Mouse (Mus musculus) forebrain, embryonic 15.5 days (tissue): ENCODE measurements around the gene AI413582. TPM values are rescaled to one million over a fixed set of nuclear protein-coding genes. Genes with fewer than 3 reads are reported as not detected.

Source experiments
- ATAC-seq: fragments of 200-750 bp; cut with Nextera tagmentation; replicated peaks from 2 replicates; pipeline ENCODE4 v1.8.0; 2017; ENCODE audit warnings: mild to moderate bottlenecking, moderate TSS enrichment, moderate library complexity
- H3K27ac ChIP-seq: fragments of 300-500 bp; sonication (generic); replicated peaks from 2 replicates; pipeline ENCODE4 v1.5.1; 2015; ENCODE audit warnings: mild to moderate bottlenecking, inconsistent platforms
- H3K27me3 ChIP-seq: fragments of 300-500 bp; sonication (generic); 2 replicates; pipeline ENCODE4 v1.6.1; 2015; ENCODE audit warnings: inconsistent platforms
- H3K36me3 ChIP-seq: fragments of 300-500 bp; sonication (generic); 2 replicates; pipeline ENCODE4 v1.6.1; 2015; ENCODE audit warnings: mild to moderate bottlenecking, inconsistent platforms
- H3K4me1 ChIP-seq: fragments of 300-500 bp; sonication (generic); 2 replicates; pipeline ENCODE4 v1.6.1; 2015; ENCODE audit warnings: inconsistent platforms
- H3K4me2 ChIP-seq: fragments of 300-500 bp; sonication (generic); replicated peaks from 2 replicates; pipeline ENCODE4 v1.6.1; 2015; ENCODE audit warnings: mild to moderate bottlenecking, inconsistent platforms
- H3K4me3 ChIP-seq: fragments of 300-500 bp; sonication (generic); 2 replicates; pipeline ENCODE4 v1.5.1; 2015; ENCODE audit warnings: mild to moderate bottlenecking, inconsistent platforms
- H3K9ac ChIP-seq: fragments of 300-500 bp; sonication (generic); replicated peaks from 2 replicates; pipeline ENCODE4 v1.6.1; 2015; ENCODE audit warnings: mild to moderate bottlenecking, inconsistent platforms
- H3K9me3 ChIP-seq: fragments of 300-500 bp; sonication (generic); 2 replicates; pipeline ENCODE4 v1.6.1; 2016; ENCODE audit warnings: inconsistent platforms
- WGBS: fragments of 180-500 bp; shearing (Covaris S2); methylation state at CpG from one replicate; pipeline ENCODE4 v1.1.7; 2015; ENCODE audit warnings: mixed read lengths; 5-methylcytosine and 5-hydroxymethylcytosine counted together
- polyA plus RNA-seq: library from polyadenylated mRNA; unstranded; fragments of >200 nt; fragmentation: Nextera tagmentation; extraction: Ambion mirVana; gene quantifications from 2 replicates; pipeline ENCODE4 v1.2.1, GENCODE M21; 2015

Gene AI413582
- polyA plus RNA-seq, 1 experiment from 2014 or later: 34.8 TPM

GRCm38 (mm10) chr17:27576056-27576455 lies 10.5 kb upstream of the AI413582 start:
- H3K27ac ChIP-seq: no peak overlapping the region
- no peak overlapping the region for H3K9ac ChIP-seq
- H3K9me3 ChIP-seq: no peaks in the 10 kb centered on the region
- H3K4me1 ChIP-seq: peaks cover 14% of the 10 kb centered on the region
- ATAC-seq: no peak
- no peak overlapping the region for H3K4me3 ChIP-seq
- H3K4me2 ChIP-seq: no peak overlapping the region
- WGBS: 90% methylated on average over 7 of the region's 7 CpGs
- peaks cover 44% of the 10 kb centered on the region for H3K36me3 ChIP-seq
- no peaks in the 10 kb centered on the region for H3K27me3 ChIP-seq

GRCm38 (mm10) chr17:27575116-27575776 lies 9.7 kb upstream of the AI413582 start:
- WGBS: 81% methylated on average over 10 of the region's 10 CpGs
- H3K27me3 ChIP-seq: no peaks in the 10 kb centered on the region
- H3K4me2 ChIP-seq: no peak overlapping the region
- H3K27ac ChIP-seq: peak overlapping the region; percentile 24
- no peaks in the 10 kb centered on the region for H3K9me3 ChIP-seq
- no peak overlapping the region for H3K9ac ChIP-seq
- H3K4me1 ChIP-seq: peaks cover 14% of the 10 kb centered on the region
- peaks cover 35% of the 10 kb centered on the region for H3K36me3 ChIP-seq
- no peak for ATAC-seq
- no peak overlapping the region for H3K4me3 ChIP-seq

- no peak overlapping the region for H3K4me2 ChIP-seq
- WGBS: 82% methylated on average over 16 of the region's 16 CpGs
- no peaks in the 10 kb centered on the region for H3K27me3 ChIP-seq
- H3K9me3 ChIP-seq: no peaks in the 10 kb centered on the region
- no peak overlapping the region for H3K4me3 ChIP-seq
- no peak; the same call in 1 of the 2 replicates for ATAC-seq
- H3K27ac ChIP-seq: peak overlapping the region; percentile 24
- no peak overlapping the region for H3K9ac ChIP-seq
- peaks cover 29% of the 10 kb centered on the region for H3K36me3 ChIP-seq
- H3K4me1 ChIP-seq: peaks cover 9% of the 10 kb centered on the region
Observed at GRCm38 (mm10) chr17:27574470-27575115, 9.0 kb upstream of the AI413582 start.

GRCm38 (mm10) chr17:27573772-27574320 lies 8.3 kb upstream of the AI413582 start:
- no peak overlapping the region for H3K4me2 ChIP-seq
- no peaks in the 10 kb centered on the region for H3K9me3 ChIP-seq
- H3K4me1 ChIP-seq: peaks cover 7% of the 10 kb centered on the region
- 88% methylated on average over 10 of the region's 10 CpGs for WGBS
- H3K36me3 ChIP-seq: peaks cover 21% of the 10 kb centered on the region
- no peak for ATAC-seq
- H3K4me3 ChIP-seq: no peak overlapping the region
- no peak overlapping the region for H3K9ac ChIP-seq
- no peak overlapping the region for H3K27ac ChIP-seq
- H3K27me3 ChIP-seq: no peaks in the 10 kb centered on the region

GRCm38 (mm10) chr17:27571315-27571714 lies 5.8 kb upstream of the AI413582 start:
- Histone ChIP-seq H3K27ac (no peak overlapping the region), H3K4me1 (peaks cover 9% of the 10 kb centered on the region), H3K9me3 (no peaks in the 10 kb centered on the region), H3K4me3 (no peak overlapping the region), H3K4me2 (no peak overlapping the region), H3K36me3 (peaks cover 7% of the 10 kb centered on the region), H3K27me3 (no peaks in the 10 kb centered on the region), H3K9ac (no peak overlapping the region)
- no peak for ATAC-seq
- WGBS: 77% methylated on average over 8 of the region's 8 CpGs

- ATAC-seq: no peak
- no peak overlapping the region for H3K4me2 ChIP-seq
Observed at GRCm38 (mm10) chr17:27568228-27568627, 2.7 kb upstream of the AI413582 start.

GRCm38 (mm10) chr17:27565942-27566267 lies 349 bp upstream of the AI413582 start:
- Histone ChIP-seq H3K9ac (peak overlapping the region; percentile 46), H3K4me3 (peak overlapping the region; percentile 62), H3K9me3 (no peaks in the 10 kb centered on the region), H3K27ac (no peak overlapping the region; the same call in 1 of the 2 replicates), H3K36me3 (no peaks in the 10 kb centered on the region; the same call in 1 of the 2 replicates), H3K4me1 (peaks cover 24% of the 10 kb centered on the region), H3K4me2 (peak overlapping the region; percentile 89), H3K27me3 (no peaks in the 10 kb centered on the region)
- WGBS: 0% methylated on average over 13 of the region's 13 CpGs
- peak; percentile 65 for ATAC-seq

More at GRCm38 (mm10) chr17:27568228-27568627, 2.7 kb upstream of the AI413582 start:
- WGBS: 84% methylated on average over 5 of the region's 5 CpGs
- Histone ChIP-seq H3K36me3 (peaks cover 7% of the 10 kb centered on the region), H3K4me1 (peaks cover 24% of the 10 kb centered on the region), H3K4me3 (no peak overlapping the region), H3K27me3 (no peaks in the 10 kb centered on the region), H3K9ac (no peak overlapping the region), H3K9me3 (no peaks in the 10 kb centered on the region), H3K27ac (no peak overlapping the region)

- H3K4me2 ChIP-seq: peak overlapping the region; percentile 89
- 14% methylated on average over 20 of the region's 20 CpGs for WGBS
Observed at GRCm38 (mm10) chr17:27564391-27565162, 979 bp downstream of the AI413582 start.

GRCm38 (mm10) chr17:27563771-27564244 lies 1.7 kb downstream of the AI413582 start:
- no peaks in the 10 kb centered on the region for H3K9me3 ChIP-seq
- ATAC-seq: no peak
- H3K4me3 ChIP-seq: no peak overlapping the region
- H3K4me1 ChIP-seq: peaks cover 30% of the 10 kb centered on the region
- no peak overlapping the region for H3K27ac ChIP-seq
- H3K27me3 ChIP-seq: no peaks in the 10 kb centered on the region
- 54% methylated on average over 7 of the region's 7 CpGs for WGBS
- no peak overlapping the region for H3K4me2 ChIP-seq
- no peaks in the 10 kb centered on the region; the same call in none of the 2 replicates for H3K36me3 ChIP-seq
- H3K9ac ChIP-seq: no peak overlapping the region

More at GRCm38 (mm10) chr17:27564391-27565162, 979 bp downstream of the AI413582 start:
- Histone ChIP-seq H3K9me3 (no peaks in the 10 kb centered on the region), H3K4me1 (peaks cover 24% of the 10 kb centered on the region), H3K27ac (no peak overlapping the region), H3K9ac (peak overlapping the region; percentile 63), H3K4me3 (peak overlapping the region; percentile 62), H3K36me3 (no peaks in the 10 kb centered on the region; the same call in none of the 2 replicates), H3K27me3 (no peaks in the 10 kb centered on the region)
- ATAC-seq: peak; percentile 23; the same call in 1 of the 2 replicates

- no peak for ATAC-seq
- Histone ChIP-seq H3K9ac (no peak overlapping the region), H3K4me2 (no peak overlapping the region), H3K27me3 (no peaks in the 10 kb centered on the region), H3K36me3 (no peaks in the 10 kb centered on the region; the same call in none of the 2 replicates), H3K9me3 (no peaks in the 10 kb centered on the region), H3K4me3 (no peak overlapping the region), H3K4me1 (peaks cover 46% of the 10 kb centered on the region), H3K27ac (no peak overlapping the region)
- 57% methylated on average over 11 of the region's 11 CpGs for WGBS
Observed at GRCm38 (mm10) chr17:27561809-27562526, 3.6 kb downstream of the AI413582 start.

GRCm38 (mm10) chr17:27560926-27561480 lies 4.6 kb downstream of the AI413582 start:
- Histone ChIP-seq H3K9me3 (no peaks in the 10 kb centered on the region), H3K4me3 (no peak overlapping the region), H3K9ac (no peak overlapping the region), H3K27me3 (no peaks in the 10 kb centered on the region), H3K4me2 (no peak overlapping the region), H3K27ac (no peak overlapping the region), H3K36me3 (no peaks in the 10 kb centered on the region; the same call in none of the 2 replicates), H3K4me1 (peaks cover 43% of the 10 kb centered on the region)
- 88% methylated on average over 13 of the region's 13 CpGs for WGBS
- no peak for ATAC-seq
